Mouse (Mus musculus): Measurements from ENCODE around the gene Prx. TPM values are rescaled to one million over a fixed set of nuclear protein-coding genes. Genes with fewer than 3 reads are reported as not detected.

Gene Prx
- polyA plus RNA-seq, 1 experiment, result 4.2 TPM

GRCm38 (mm10) chr7:27473835-27474489, 25.2 kb upstream of the Prx start:
- H3K9ac ChIP-seq (ENCODE audit: low read depth, poor library complexity, severe bottlenecking), result peak overlapping the region; percentile 51
- H3K9me3 ChIP-seq (replicated peaks; ENCODE audit: control insufficient read depth, insufficient read depth, low read length, poor library complexity, severe bottlenecking), result no peaks in the 10 kb centered on the region
- H3K36me3 ChIP-seq (ENCODE audit: control insufficient read depth, insufficient read depth, low read length, poor library complexity, severe bottlenecking), result peaks cover 3% of the 10 kb centered on the region
- TF ChIP-seq EP300 (IDR thresholded peaks at IDR 0.05; ENCODE audit: insufficient read depth, low read depth, low read length) (no peak), POLR2A (IDR thresholded peaks at IDR 0.05; ENCODE audit: insufficient read depth, low read length) (no peak), CTCF (IDR thresholded peaks at IDR 0.05; ENCODE audit: low read depth, low read length) (no peak)
- H3K4me1 ChIP-seq (ENCODE audit: control insufficient read depth, insufficient read depth, low read length), result peaks cover 2% of the 10 kb centered on the region
- H3K27ac ChIP-seq (ENCODE audit: insufficient read depth, low read length), result peak overlapping the region; percentile 40; the same call in 1 of the 2 replicates
- peak overlapping the region; percentile 82 for H3K4me3 ChIP-seq (ENCODE audit: low read depth, low read length)
- no peaks in the 10 kb centered on the region for H3K27me3 ChIP-seq (ENCODE audit: control insufficient read depth, insufficient read depth, low read length, poor library complexity, severe bottlenecking)

GRCm38 (mm10) chr7:27474490-27474954, 24.6 kb upstream of the Prx start:
- no peaks in the 10 kb centered on the region for H3K9me3 ChIP-seq (replicated peaks; ENCODE audit: control insufficient read depth, insufficient read depth, low read length, poor library complexity, severe bottlenecking)
- H3K27ac ChIP-seq (ENCODE audit: insufficient read depth, low read length), result peak overlapping the region; percentile 40; the same call in 1 of the 2 replicates
- TF ChIP-seq EP300 (IDR thresholded peaks at IDR 0.05; ENCODE audit: insufficient read depth, low read depth, low read length) (peak; percentile 4; the same call in 1 of the 2 replicates), POLR2A (IDR thresholded peaks at IDR 0.05; ENCODE audit: insufficient read depth, low read length) (no peak), CTCF (IDR thresholded peaks at IDR 0.05; ENCODE audit: low read depth, low read length) (peak; percentile 38)
- H3K4me1 ChIP-seq (ENCODE audit: control insufficient read depth, insufficient read depth, low read length), result peaks cover 2% of the 10 kb centered on the region
- peak overlapping the region; percentile 51 for H3K9ac ChIP-seq (ENCODE audit: low read depth, poor library complexity, severe bottlenecking)
- no peaks in the 10 kb centered on the region for H3K27me3 ChIP-seq (ENCODE audit: control insufficient read depth, insufficient read depth, low read length, poor library complexity, severe bottlenecking)
- peak overlapping the region; percentile 82 for H3K4me3 ChIP-seq (ENCODE audit: low read depth, low read length)
- H3K36me3 ChIP-seq (ENCODE audit: control insufficient read depth, insufficient read depth, low read length, poor library complexity, severe bottlenecking), result peaks cover 3% of the 10 kb centered on the region

GRCm38 (mm10) chr7:27475596-27475995, 23.5 kb upstream of the Prx start:
- H3K4me3 ChIP-seq (ENCODE audit: low read depth, low read length), result no peak overlapping the region
- H3K9ac ChIP-seq (ENCODE audit: low read depth, poor library complexity, severe bottlenecking), result no peak overlapping the region
- H3K27ac ChIP-seq (ENCODE audit: insufficient read depth, low read length), result no peak overlapping the region
- H3K9me3 ChIP-seq (replicated peaks; ENCODE audit: control insufficient read depth, insufficient read depth, low read length, poor library complexity, severe bottlenecking), result no peaks in the 10 kb centered on the region
- no peak for TF ChIP-seq POLR2A (IDR thresholded peaks at IDR 0.05; ENCODE audit: insufficient read depth, low read length)
- no peak for TF ChIP-seq EP300 (IDR thresholded peaks at IDR 0.05; ENCODE audit: insufficient read depth, low read depth, low read length)
- no peak for TF ChIP-seq CTCF (IDR thresholded peaks at IDR 0.05; ENCODE audit: low read depth, low read length)
- peaks cover 2% of the 10 kb centered on the region for H3K4me1 ChIP-seq (ENCODE audit: control insufficient read depth, insufficient read depth, low read length)
- no peaks in the 10 kb centered on the region for H3K27me3 ChIP-seq (ENCODE audit: control insufficient read depth, insufficient read depth, low read length, poor library complexity, severe bottlenecking)
- peaks cover 3% of the 10 kb centered on the region for H3K36me3 ChIP-seq (ENCODE audit: control insufficient read depth, insufficient read depth, low read length, poor library complexity, severe bottlenecking)

- TF ChIP-seq CTCF (IDR thresholded peaks at IDR 0.05; ENCODE audit: low read depth, low read length), result no peak
- no peak for TF ChIP-seq EP300 (IDR thresholded peaks at IDR 0.05; ENCODE audit: insufficient read depth, low read depth, low read length)
- no peak for TF ChIP-seq POLR2A (IDR thresholded peaks at IDR 0.05; ENCODE audit: insufficient read depth, low read length)
- Histone ChIP-seq H3K4me1 (ENCODE audit: control insufficient read depth, insufficient read depth, low read length) (peaks cover 5% of the 10 kb centered on the region), H3K4me3 (ENCODE audit: low read depth, low read length) (no peak overlapping the region), H3K9ac (ENCODE audit: low read depth, poor library complexity, severe bottlenecking) (no peak overlapping the region), H3K27ac (ENCODE audit: insufficient read depth, low read length) (no peak overlapping the region), H3K36me3 (ENCODE audit: control insufficient read depth, insufficient read depth, low read length, poor library complexity, severe bottlenecking) (peaks cover 3% of the 10 kb centered on the region), H3K27me3 (ENCODE audit: control insufficient read depth, insufficient read depth, low read length, poor library complexity, severe bottlenecking) (no peaks in the 10 kb centered on the region), H3K9me3 (replicated peaks; ENCODE audit: control insufficient read depth, insufficient read depth, low read length, poor library complexity, severe bottlenecking) (no peaks in the 10 kb centered on the region)
These were observed 23.0 kb upstream of the Prx start for GRCm38 (mm10) chr7:27476098-27476635.

- TF ChIP-seq EP300 (IDR thresholded peaks at IDR 0.05; ENCODE audit: insufficient read depth, low read depth, low read length) (no peak), CTCF (IDR thresholded peaks at IDR 0.05; ENCODE audit: low read depth, low read length) (no peak), POLR2A (IDR thresholded peaks at IDR 0.05; ENCODE audit: insufficient read depth, low read length) (no peak)
- H3K9me3 ChIP-seq (replicated peaks; ENCODE audit: control insufficient read depth, insufficient read depth, low read length, poor library complexity, severe bottlenecking), result no peaks in the 10 kb centered on the region
- no peak overlapping the region for H3K27ac ChIP-seq (ENCODE audit: insufficient read depth, low read length)
These were observed 20.6 kb upstream of the Prx start for GRCm38 (mm10) chr7:27478561-27478960.

GRCm38 (mm10) chr7:27479750-27480149, 19.4 kb upstream of the Prx start:
- Histone ChIP-seq H3K9ac (ENCODE audit: low read depth, poor library complexity, severe bottlenecking) (no peak overlapping the region), H3K27ac (ENCODE audit: insufficient read depth, low read length) (no peak overlapping the region)

More at GRCm38 (mm10) chr7:27478561-27478960, 20.6 kb upstream of the Prx start:
- Histone ChIP-seq H3K9ac (ENCODE audit: low read depth, poor library complexity, severe bottlenecking) (no peak overlapping the region), H3K4me3 (ENCODE audit: low read depth, low read length) (no peak overlapping the region), H3K36me3 (ENCODE audit: control insufficient read depth, insufficient read depth, low read length, poor library complexity, severe bottlenecking) (peaks cover 3% of the 10 kb centered on the region), H3K27me3 (ENCODE audit: control insufficient read depth, insufficient read depth, low read length, poor library complexity, severe bottlenecking) (no peaks in the 10 kb centered on the region), H3K4me1 (ENCODE audit: control insufficient read depth, insufficient read depth, low read length) (peaks cover 6% of the 10 kb centered on the region)

More at GRCm38 (mm10) chr7:27479750-27480149, 19.4 kb upstream of the Prx start:
- TF ChIP-seq POLR2A (IDR thresholded peaks at IDR 0.05; ENCODE audit: insufficient read depth, low read length), result no peak
- TF ChIP-seq EP300 (IDR thresholded peaks at IDR 0.05; ENCODE audit: insufficient read depth, low read depth, low read length), result no peak
- TF ChIP-seq CTCF (IDR thresholded peaks at IDR 0.05; ENCODE audit: low read depth, low read length), result no peak
- peaks cover 6% of the 10 kb centered on the region for H3K4me1 ChIP-seq (ENCODE audit: control insufficient read depth, insufficient read depth, low read length)
- no peaks in the 10 kb centered on the region for H3K9me3 ChIP-seq (replicated peaks; ENCODE audit: control insufficient read depth, insufficient read depth, low read length, poor library complexity, severe bottlenecking)
- H3K27me3 ChIP-seq (ENCODE audit: control insufficient read depth, insufficient read depth, low read length, poor library complexity, severe bottlenecking), result no peaks in the 10 kb centered on the region
- H3K36me3 ChIP-seq (ENCODE audit: control insufficient read depth, insufficient read depth, low read length, poor library complexity, severe bottlenecking), result peaks cover 3% of the 10 kb centered on the region
- H3K4me3 ChIP-seq (ENCODE audit: low read depth, low read length), result no peak overlapping the region

Data from ES-Bruce4 (cell line).